Mouse (Mus musculus) stomach, postnatal 0 days (tissue): ENCODE results near the gene Rhoh.

Experiments used
- CTCF ChIP-seq: IDR thresholded peaks from 2 replicates; pipeline ENCODE4 v1.5.1; 2016; ENCODE audit warnings: antibody characterized with exemption, low read depth, mild to moderate bottlenecking, moderate library complexity
- EP300 ChIP-seq: optimal IDR thresholded peaks from 2 replicates; pipeline ENCODE3; 2016; ENCODE audit warnings: antibody characterized with exemption

DNA sequence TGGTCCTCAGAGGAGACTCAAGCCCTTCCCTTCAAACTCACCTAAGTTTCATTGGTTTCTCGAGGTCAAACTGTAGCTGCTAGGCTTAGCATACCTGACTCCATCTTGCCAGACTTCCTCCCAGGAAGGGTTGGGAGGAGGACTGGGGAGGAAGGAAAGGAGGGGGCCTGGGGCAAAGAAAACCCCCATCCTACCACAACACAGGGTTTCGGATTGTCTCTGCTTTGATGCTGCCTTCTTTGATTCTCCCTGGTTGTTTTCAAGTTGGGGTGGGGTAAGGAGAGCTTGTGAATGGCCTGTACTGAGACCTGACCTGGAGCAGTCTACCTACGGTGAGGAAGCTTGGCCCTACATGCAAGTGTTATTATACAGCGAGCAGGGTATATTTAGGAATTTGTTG lies 43.5 kb downstream of the Rhoh start:
- TF ChIP-seq CTCF (no peak), EP300 (no peak)
